Mouse (Mus musculus): ENCODE results near the gene Dcun1d2. TPM values are rescaled to one million over a fixed set of nuclear protein-coding genes. Genes with fewer than 3 reads are reported as not detected.
A peak's percentile ranks its signal among the peaks of the same experiment; 100 is the strongest.

Gene Dcun1d2
- total RNA-seq, 2 experiments from 2014 or later: 28.5 to 29.2 TPM

GRCm38 (mm10) chr8:13263376-13263775 lies 24.6 kb downstream of the Dcun1d2 start:
- DNase-seq (ENCODE audit: low spot score in 2 of 2): no peak

DNA sequence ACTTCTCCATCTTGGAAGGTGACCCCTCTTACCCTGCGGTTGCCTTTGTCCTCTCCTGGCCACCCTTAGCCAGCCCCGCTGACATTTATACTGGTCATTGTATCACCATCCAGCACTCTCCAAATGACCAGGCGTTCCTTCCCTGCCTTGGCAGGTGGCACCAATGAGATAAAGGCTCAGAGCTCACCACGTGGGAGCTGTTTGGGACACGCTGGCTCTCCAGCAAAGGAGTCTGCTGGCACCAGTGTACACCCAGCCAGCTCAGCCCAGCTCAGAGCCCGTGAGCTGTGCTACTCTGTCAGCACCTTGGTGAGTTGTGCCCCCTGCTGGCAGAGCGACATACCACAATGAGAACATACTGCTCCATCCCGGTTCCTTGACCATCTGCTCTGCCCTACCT lies 33.9 kb downstream of the Dcun1d2 start, which contains the start of gene Adprhl1:
Gene Adprhl1 (minus strand): TSS at position 144 of the 400 bp plus-strand sequence.
- peak; percentile 44 to 75 for DNase-seq (ENCODE audit: low spot score in 2 of 2)

- no peak for DNase-seq (ENCODE audit: low spot score in 2 of 2)
These were observed 34.5 kb downstream of the Dcun1d2 start for GRCm38 (mm10) chr8:13253413-13253812.

- no peak for DNase-seq (ENCODE audit: low spot score in 2 of 2)
These were observed 35.1 kb downstream of the Dcun1d2 start for GRCm38 (mm10) chr8:13252837-13253236.

GRCm38 (mm10) chr8:13244343-13244880 lies 43.5 kb downstream of the Dcun1d2 start:
- DNase-seq (ENCODE audit: low spot score in 2 of 2): no peak

DNA sequence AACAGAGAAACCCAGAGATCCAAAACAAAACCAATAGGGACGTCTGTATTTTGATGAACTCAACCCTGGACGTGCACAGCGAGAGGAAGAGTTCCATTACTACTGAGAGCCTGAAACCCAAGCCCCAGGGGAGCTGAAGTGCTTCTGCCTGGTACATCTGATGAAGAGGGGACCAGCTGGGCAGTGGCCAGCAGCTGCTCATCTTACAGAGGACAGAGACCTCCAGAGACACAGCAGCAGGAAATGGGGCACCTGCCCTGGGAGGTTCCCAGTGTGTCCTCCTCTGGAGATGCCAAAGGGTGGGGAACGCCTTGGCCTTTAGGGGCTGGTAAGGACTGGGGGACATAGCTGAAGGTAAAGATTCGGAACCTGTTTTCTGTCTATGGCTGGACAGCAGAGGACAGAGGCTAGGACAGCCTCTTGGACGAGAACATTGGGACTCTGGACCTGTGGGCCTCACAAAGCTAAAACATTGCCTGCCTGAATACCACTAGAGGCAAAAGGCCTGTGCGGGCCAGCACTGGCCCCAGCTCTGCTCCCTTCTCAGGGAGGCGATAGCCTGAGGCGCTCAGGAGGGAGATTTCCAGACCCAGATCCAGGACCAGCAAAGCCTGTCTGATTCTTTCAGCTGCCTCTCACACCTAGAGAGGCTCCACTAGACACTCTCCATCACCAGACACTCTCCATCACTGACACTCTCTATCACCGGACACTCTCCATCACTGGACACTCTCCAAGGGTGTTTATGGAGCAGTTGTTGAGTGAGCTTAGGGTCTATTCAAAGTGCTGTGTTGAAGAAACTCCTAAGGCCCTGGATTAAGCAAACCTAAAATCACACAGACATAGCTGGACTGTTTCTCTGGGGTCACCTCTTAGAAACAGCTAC lies 44.7 kb downstream of the Dcun1d2 start:
- no peak for DNase-seq (ENCODE audit: low spot score in 2 of 2)

- no peak for DNase-seq (ENCODE audit: low spot score in 2 of 2)
These were observed 47.2 kb downstream of the Dcun1d2 start for GRCm38 (mm10) chr8:13240691-13241090.

- no peak for DNase-seq (ENCODE audit: low spot score in 2 of 2)
These were observed 47.9 kb downstream of the Dcun1d2 start for GRCm38 (mm10) chr8:13240055-13240454.

- no peak for DNase-seq (ENCODE audit: low spot score in 2 of 2)
These were observed 53.1 kb downstream of the Dcun1d2 start for GRCm38 (mm10) chr8:13234803-13235202.

DNA sequence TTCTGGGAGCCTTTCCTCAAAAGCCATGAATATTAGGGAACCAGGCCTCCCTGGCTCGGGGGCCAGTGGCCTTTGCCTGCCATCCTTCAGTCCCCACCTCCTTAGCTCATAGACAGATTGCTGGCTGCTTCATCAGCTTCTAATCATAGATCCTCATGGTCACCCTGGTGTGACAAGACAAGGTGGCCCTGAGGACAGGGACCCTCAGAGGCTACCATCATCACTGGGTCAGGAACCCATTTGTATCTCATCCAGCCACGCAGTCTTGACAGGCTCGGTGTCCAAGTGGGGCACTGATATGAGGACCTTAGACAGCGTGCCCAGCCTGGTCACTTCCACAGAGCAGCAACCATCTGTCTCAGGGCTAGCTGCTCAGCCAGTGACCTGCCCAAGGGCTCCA lies 57.5 kb downstream of the Dcun1d2 start:
- no peak for DNase-seq (ENCODE audit: low spot score in 2 of 2)

- no peak for DNase-seq (ENCODE audit: low spot score in 2 of 2)
These were observed 58.1 kb downstream of the Dcun1d2 start for GRCm38 (mm10) chr8:13229802-13230201.

GRCm38 (mm10) chr8:13228923-13229610 lies 58.9 kb downstream of the Dcun1d2 start:
- no peak for DNase-seq (ENCODE audit: low spot score in 2 of 2)

GRCm38 (mm10) chr8:13227184-13227583 lies 60.7 kb downstream of the Dcun1d2 start:
- DNase-seq (ENCODE audit: low spot score in 2 of 2): no peak

DNA sequence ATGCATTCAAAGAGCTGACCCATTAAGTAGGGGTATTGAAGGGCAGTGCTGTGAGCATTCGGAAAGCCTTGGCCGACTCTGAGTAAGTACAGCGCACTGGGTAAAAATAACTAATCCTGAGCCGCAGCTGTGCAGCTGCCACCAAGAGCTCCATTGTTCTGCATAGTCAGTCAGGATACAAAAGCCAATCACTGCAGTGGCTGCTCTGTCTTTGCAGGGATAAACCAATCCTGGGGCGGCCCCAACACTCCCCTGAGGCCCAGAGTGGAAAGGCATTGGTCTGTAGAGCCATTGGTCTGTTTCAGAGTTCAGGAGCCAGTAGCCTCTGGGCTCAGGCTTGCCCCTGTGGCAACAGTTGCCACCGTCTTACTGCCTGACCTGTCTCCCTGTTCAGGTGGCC lies 61.6 kb downstream of the Dcun1d2 start:
- DNase-seq (ENCODE audit: low spot score in 2 of 2): no peak

DNA sequence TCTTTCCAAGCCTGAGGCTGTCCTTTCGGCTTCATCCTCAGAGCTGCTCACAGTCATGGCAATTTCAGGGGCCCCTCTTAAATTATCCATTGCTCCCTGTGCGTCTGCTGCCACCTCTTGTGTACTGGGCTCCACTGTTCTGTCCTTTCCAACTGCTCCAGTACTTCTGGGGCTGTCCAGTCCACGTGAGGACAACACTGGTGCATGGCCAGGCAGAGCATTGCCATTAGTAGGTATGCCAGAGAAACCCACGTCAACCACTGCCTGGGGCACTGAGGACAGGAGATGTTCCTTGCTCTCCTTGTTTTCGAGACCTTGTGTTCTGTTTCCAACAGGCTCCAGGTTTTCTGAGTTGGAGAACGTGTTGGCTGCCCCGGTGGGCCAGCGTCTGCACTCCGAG lies 63.5 kb downstream of the Dcun1d2 start:
- DNase-seq (ENCODE audit: low spot score in 2 of 2): no peak

DNA sequence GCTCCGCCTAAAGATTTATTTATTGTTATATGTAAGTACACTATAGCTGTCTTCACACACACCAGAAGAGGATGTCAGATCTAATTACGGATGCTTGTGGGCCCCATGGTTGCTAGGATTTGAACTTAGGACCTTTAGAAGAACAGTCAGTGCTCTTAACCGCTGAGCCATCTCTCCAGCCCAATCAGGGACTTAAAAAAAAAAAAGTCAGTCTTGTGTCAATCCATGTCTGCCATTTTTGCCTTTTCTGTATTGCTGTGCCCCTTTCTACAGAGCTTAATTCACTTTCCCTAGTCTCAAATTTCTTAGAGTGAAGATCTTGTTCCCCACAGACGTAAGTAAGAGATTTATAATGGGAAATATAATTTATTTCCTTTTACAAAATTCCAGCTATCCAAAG lies 69.5 kb downstream of the Dcun1d2 start:
- no peak for DNase-seq (ENCODE audit: low spot score in 2 of 2)

DNA sequence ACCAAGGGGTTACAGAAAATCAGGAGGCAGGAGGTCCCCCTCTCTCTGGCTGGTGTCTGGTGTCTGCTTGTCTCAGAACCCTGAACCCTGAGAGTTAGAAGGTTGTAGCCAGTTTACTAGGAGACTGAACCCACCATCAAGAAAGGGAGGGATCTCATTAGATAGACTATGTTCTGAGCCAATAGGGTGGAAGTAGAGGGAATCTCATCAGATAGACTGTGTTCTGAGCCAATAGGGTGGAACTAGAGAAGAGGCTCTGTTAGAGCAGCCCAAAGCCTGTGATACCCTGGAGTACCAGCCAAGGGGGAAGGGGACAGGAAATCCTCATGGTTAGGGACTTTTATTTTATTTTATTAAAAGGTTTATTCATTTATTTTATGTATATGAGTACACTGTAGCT lies 69.9 kb downstream of the Dcun1d2 start:
- DNase-seq (ENCODE audit: low spot score in 2 of 2): no peak

- DNase-seq (ENCODE audit: low spot score in 2 of 2): no peak
These were observed 70.8 kb downstream of the Dcun1d2 start for GRCm38 (mm10) chr8:13217093-13217492.

GRCm38 (mm10) chr8:13216386-13216785 lies 71.5 kb downstream of the Dcun1d2 start:
- no peak for DNase-seq (ENCODE audit: low spot score in 2 of 2)

DNA sequence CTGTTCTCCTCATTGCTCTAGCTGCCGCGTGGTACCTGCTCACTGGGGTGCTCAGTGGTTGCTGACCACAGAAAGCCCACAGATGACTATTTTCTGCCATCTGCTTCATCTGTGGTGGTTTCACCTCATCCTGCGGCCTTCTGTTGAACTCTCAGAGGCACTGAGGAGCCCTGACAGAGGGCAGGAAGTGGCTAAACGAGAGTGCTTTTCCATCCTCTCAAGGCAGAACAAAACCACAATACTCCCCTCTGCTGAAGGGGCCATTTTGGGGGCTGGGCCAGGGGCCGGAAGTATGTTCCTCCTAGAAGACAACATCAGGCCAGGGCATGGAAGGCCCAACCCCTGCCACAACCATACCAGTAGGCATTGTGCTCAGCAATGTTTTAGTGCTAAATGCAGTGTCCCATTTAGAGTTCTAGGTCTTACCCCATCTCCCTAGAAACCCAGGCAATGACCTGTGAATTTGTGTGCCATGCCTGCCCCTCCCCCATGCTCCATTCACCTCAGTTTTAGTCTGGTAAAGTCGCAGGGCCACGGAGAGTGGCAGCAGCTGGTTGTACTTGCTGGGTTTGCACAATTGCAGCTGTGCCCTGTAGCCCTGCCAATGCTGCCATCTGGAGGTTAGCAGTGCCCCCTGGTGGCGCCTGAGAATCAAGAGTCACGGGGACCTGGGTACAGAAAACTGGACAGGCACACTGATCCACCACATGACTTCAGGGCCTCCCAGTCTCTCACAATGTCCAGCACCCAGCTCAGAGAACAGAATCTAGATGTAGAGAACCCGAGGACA lies 74.3 kb downstream of the Dcun1d2 start:
- peak; percentile 81 to 88 for DNase-seq (ENCODE audit: low spot score in 2 of 2)

- no peak for DNase-seq (ENCODE audit: low spot score in 2 of 2)
These were observed 78.2 kb downstream of the Dcun1d2 start for GRCm38 (mm10) chr8:13209770-13210169.
